11 mouse cellular contexts compared by ENCODE assay signal in genomic region chr13:8888603-8889002, GRCm38 (mm10). TPM values are rescaled to one million over a fixed set of nuclear protein-coding genes. Genes with fewer than 3 reads are reported as not detected.
DNase-seq lines count a peak whose midpoint lies in the region; ATAC-seq and TF ChIP-seq lines count a peak whose summit lies in the region.
"Had no signal": no experiment of that assay in that cellular context is flagged by ENCODE, and none has a peak within 500 bp of the region (broad histone marks: within the 10 kb centered on the region; RNA-seq: fewer than 3 reads in every experiment).

No protein-coding gene starts in this region.

- ATAC-seq in kidney, postnatal 0 days (replicated peaks; ENCODE audit: low FRiP score, low read depth): no peak
- no peak for ATAC-seq in liver, embryonic 14.5 days (ENCODE audit: insufficient read depth)

- H3K4me3 ChIP-seq in kidney, postnatal 0 days (replicated peaks; ENCODE audit: low read depth, low read length): no peak overlapping the region
- no peak overlapping the region for H3K4me3 ChIP-seq in liver, embryonic 14.5 days (ENCODE audit: insufficient read depth in 1 of 2, low read depth in 2 of 2, low read length in 2 of 2)
- H3K4me3 ChIP-seq: limb, embryonic 15.5 days had no signal

- DNase-seq in kidney, postnatal 0 days (ENCODE audit: low spot score): peak; percentile 28
- no peak for DNase-seq in kidney, adult 18-20 months
- peak; percentile 63 for DNase-seq in CD4-positive helper T cell, adult 2 months (ENCODE audit: low read depth, low spot score)
- peak; percentile 54 for DNase-seq in MEL-GATA-1-ER (ENCODE audit: extremely low read depth, low read depth)
- peak in 1 of 3 experiments; percentile 50 for DNase-seq in liver, embryonic 14.5 days (ENCODE audit: low read depth in 3 of 3, low spot score in 3 of 3)
- DNase-seq in yolk sac, embryonic 10.5 days (ENCODE audit: low spot score): no peak
- no peak for DNase-seq in left cerebral cortex, adult 8-10 months (ENCODE audit: low spot score in 2 of 2)
- no peak for DNase-seq in layer of hippocampus, adult 9-11 months
- DNase-seq: cerebellum, adult 9-10 months had no signal

- 0 out of 2 replicates have a peak, but pooled peaks cover 4% of the 10 kb centered on the region for H3K4me1 ChIP-seq in kidney, postnatal 0 days (replicated peaks; ENCODE audit: insufficient read depth, low read length)
- H3K4me1 ChIP-seq in liver, embryonic 14.5 days (replicated peaks; ENCODE audit: control insufficient read depth in 2 of 2, insufficient read depth in 2 of 2, low read length in 1 of 2): peaks cover 0 to 2% of the 10 kb centered on the region in 2 experiments; a peak in 1 of 4 replicates

- H3K36me3 ChIP-seq in kidney, postnatal 0 days (ENCODE audit: insufficient read depth, low read length): no peaks in the 10 kb centered on the region
- H3K36me3 ChIP-seq in liver, embryonic 14.5 days (replicated peaks; ENCODE audit: control insufficient read depth, insufficient read depth, low read depth): peaks cover 13% of the 10 kb centered on the region

- peak; percentile 55 for TF ChIP-seq CTCF in kidney, postnatal 0 days (IDR thresholded peaks at IDR 0.05; ENCODE audit: low read depth)
- TF ChIP-seq CTCF in liver, embryonic 14.5 days (IDR thresholded peaks at IDR 0.05; ENCODE audit: low read depth): peak; percentile 63

- TF ChIP-seq EP300 in liver, embryonic 14.5 days (IDR thresholded peaks at IDR 0.05; ENCODE audit: low read depth): no peak

- no peaks in the 10 kb centered on the region for H3K27me3 ChIP-seq in kidney, postnatal 0 days (ENCODE audit: insufficient read depth, low read length)
- H3K27me3 ChIP-seq in liver, embryonic 14.5 days (ENCODE audit: control insufficient read depth, insufficient read depth, low read length): no peaks in the 10 kb centered on the region
- H3K27me3 ChIP-seq: limb, embryonic 15.5 days had no signal

- no peak overlapping the region for H3K4me2 ChIP-seq in kidney, postnatal 0 days (ENCODE audit: low read length)
- H3K4me2 ChIP-seq in liver, embryonic 14.5 days (ENCODE audit: low read depth): no peak overlapping the region
- H3K4me2 ChIP-seq: limb, embryonic 15.5 days had no signal

- no peak overlapping the region for H3K27ac ChIP-seq in kidney, postnatal 0 days
- H3K27ac ChIP-seq in liver, embryonic 14.5 days: no peak overlapping the region
- H3K27ac ChIP-seq: limb, embryonic 15.5 days had no signal

- WGBS in kidney, postnatal 0 days: 93% methylated on average over 1 of the region's 1 CpGs
- 85% methylated on average over 1 of the region's 1 CpGs for WGBS in liver, embryonic 14.5 days (ENCODE audit: insufficient replicate concordance)

- H3K9ac ChIP-seq in kidney, postnatal 0 days (ENCODE audit: low read depth, low read length): no peak overlapping the region
- no peak overlapping the region for H3K9ac ChIP-seq in liver, embryonic 14.5 days (replicated peaks)
- H3K9ac ChIP-seq: limb, embryonic 15.5 days had no signal

- H3K9me3 ChIP-seq in kidney, postnatal 0 days (replicated peaks; ENCODE audit: low read length): no peaks in the 10 kb centered on the region
- H3K9me3 ChIP-seq in liver, embryonic 14.5 days (ENCODE audit: control insufficient read depth, low read length): no peaks in the 10 kb centered on the region
- H3K9me3 ChIP-seq: limb, embryonic 15.5 days had no signal

RNA-seq across cellular contexts. Expression of gene Idi1, which starts 3.3 kb away (rescaled TPM):
- polyA plus RNA-seq in kidney, postnatal 0 days (2015; fragmentation: Nextera tagmentation; extraction: Ambion mirVana): 46.9 and 47.1 TPM in 2 replicates
- 37.2 and 49.3 TPM in 2 replicates for polyA plus RNA-seq in liver, embryonic 14.5 days (2012; rRNA removed)
- polyA plus RNA-seq in liver, embryonic 14.5 days (2014; fragmentation: Nextera tagmentation; extraction: Ambion mirVana): 78.1 and 83.5 TPM in 2 replicates
- 10 to 100 TPM; 34.4 to 41.1 (median 37.2) TPM for total RNA-seq in left cerebral cortex, adult 8-10 months (2022)

RNA-seq across cellular contexts. Expression of gene Wdr37, which starts 16.9 kb away (rescaled TPM):
- 15.0 and 15.5 TPM in 2 replicates for polyA plus RNA-seq in kidney, postnatal 0 days (2015; fragmentation: Nextera tagmentation; extraction: Ambion mirVana)
- polyA plus RNA-seq in liver, embryonic 14.5 days (2012; rRNA removed): 3.4 and 4.1 TPM in 2 replicates
- polyA plus RNA-seq in liver, embryonic 14.5 days (2014; fragmentation: Nextera tagmentation; extraction: Ambion mirVana): 6.7 and 7.2 TPM in 2 replicates
- total RNA-seq in left cerebral cortex, adult 8-10 months (2022): 100 to 1,000 TPM in 3 of 4 experiments, 10 to 100 TPM in 1; 98.1 to 116 (median 109) TPM

RNA-seq across cellular contexts. Expression of gene Gm9745, which starts 59.4 kb away (rescaled TPM):
- not detected in 2 replicates for polyA plus RNA-seq in kidney, postnatal 0 days (2015; fragmentation: Nextera tagmentation; extraction: Ambion mirVana)
- polyA plus RNA-seq in liver, embryonic 14.5 days (2012; rRNA removed): not detected in 2 replicates
- polyA plus RNA-seq in liver, embryonic 14.5 days (2014; fragmentation: Nextera tagmentation; extraction: Ambion mirVana): not detected in 2 replicates
- under 1 TPM in 1 of 4 experiments, not detected in 3; 0.59 TPM for total RNA-seq in left cerebral cortex, adult 8-10 months (2022)
- polyA plus RNA-seq: heart, embryonic 14.5 days; limb, embryonic 15.5 days had no signal

Comparison
In these comparisons a context has a peak if more than half of its experiments do, and no peak if none do; other contexts are left out.
1. DNase-seq: peak in kidney, postnatal 0 days (single experiment), CD4-positive helper T cell, adult 2 months (single experiment) and MEL-GATA-1-ER (single experiment); none in kidney, adult 18-20 months (single experiment), yolk sac, embryonic 10.5 days (single experiment), left cerebral cortex, adult 8-10 months (0 of 2) and layer of hippocampus, adult 9-11 months (single experiment).